Mouse (Mus musculus) liver, adult (tissue): ENCODE measurements around the gene Hhatl.

Experiments used
- GATA4 ChIP-seq: IDR thresholded peaks from 2 replicates; pipeline ENCODE4 v1.6.1; 2014; ENCODE audit warnings: mild to moderate bottlenecking, low read length; ENCODE audit not compliant: insufficient replicate concordance

Gene Hhatl

DNA sequence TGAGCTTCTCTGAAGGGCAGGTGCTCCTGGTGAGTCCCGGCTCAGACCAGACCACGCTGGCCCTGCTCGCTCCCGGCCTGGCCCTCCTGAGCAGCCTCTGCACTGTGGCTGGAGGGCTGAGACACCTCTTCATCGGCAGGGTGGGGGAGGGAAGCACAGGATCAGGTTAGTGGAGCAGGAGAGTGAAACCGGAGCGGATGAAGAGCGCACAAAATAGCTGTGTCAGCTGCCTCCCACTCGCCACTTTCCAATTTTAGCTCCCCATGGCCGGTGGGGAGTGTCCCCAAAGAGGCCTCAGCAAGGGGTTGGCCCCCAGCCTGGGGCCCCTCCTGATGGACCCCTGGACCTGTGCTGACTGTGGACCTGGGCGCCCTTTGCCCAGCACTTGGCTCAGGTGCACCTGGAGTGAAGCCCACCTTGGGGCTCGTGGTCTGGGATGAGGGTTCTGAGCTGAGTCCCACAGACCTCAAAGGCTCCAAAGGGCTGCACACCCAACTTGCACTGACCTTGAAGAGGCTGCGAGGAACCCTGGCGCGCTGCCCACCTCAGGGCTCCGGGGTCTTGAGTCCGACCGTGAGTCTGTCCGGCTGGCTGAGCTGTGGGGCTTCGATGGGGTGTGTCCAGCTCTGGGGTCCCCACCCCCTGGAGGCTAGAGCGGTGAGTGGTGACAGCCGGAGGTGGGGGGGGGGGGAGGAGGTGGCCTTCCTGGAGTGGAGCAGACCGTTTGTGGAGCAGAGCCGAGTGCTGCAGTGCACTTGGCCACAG is at the start of gene Hhatl:
Hhatl (minus strand) TSS at position 751 of the 765 bp plus-strand sequence.
- no peak for TF ChIP-seq GATA4

DNA sequence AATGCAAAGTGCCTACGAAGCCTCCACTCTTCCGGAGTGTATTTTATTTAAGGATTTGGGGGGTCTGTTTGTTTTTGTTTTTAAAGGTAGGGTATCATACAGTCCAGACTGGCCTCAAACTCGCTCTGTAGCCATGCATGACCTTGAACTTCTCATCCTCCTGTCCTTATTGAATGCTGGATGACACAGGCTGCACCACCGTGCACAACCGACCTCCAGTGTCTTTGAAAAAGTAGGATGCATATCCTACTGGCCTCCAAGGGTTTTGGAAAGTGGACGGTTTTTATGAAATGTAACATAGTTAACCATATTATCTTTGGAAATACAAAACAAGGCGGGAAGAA is 47.3 kb upstream of the Hhatl start:
- no peak for TF ChIP-seq GATA4

- no peak for TF ChIP-seq GATA4
These were observed 46.7 kb upstream of the Hhatl start, which contains the start of gene Ccdc13 for GRCm38 (mm10) chr9:121838829-121839621. Ccdc13 (minus strand) TSS chr9:121839461.

GRCm38 (mm10) chr9:121838008-121838407 is 45.7 kb upstream of the Hhatl start:
- no peak for TF ChIP-seq GATA4

DNA sequence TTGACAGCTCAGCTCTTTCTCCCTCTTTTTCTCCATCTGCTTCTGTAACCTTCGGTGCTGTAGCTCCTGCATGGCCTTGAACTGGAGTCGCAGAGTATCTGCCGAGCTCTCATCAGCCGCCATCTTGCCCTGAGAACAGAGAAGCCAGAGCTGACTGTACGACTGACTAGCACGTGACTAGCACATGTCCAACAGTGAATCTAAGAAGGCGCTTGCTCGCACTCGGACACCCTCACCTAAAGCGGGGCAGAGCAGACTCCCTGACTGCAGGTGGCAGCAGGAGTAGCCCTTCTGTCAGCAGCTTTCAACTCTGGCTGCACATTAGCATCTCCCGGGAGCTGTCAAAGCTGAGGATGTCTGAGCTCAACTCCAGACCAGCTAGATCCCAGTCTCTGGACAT is 41.5 kb upstream of the Hhatl start:
- TF ChIP-seq GATA4, result no peak

DNA sequence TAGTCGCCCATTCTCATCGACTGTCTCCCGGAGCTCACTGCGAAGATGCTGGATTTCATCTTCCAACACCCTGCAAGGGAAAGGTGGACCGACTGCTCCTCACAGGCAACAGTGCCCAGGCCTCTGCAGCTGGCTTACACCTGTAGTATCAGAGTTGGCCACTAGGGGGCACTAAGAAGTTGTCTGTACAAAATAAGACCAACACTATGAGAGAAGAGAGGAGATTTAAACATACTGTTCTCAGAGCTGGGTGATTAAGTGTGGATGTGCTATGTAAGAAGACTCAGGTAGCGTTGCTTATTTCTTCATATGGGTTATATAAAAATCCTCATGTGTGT is 38.6 kb upstream of the Hhatl start:
- TF ChIP-seq GATA4, result no peak

- TF ChIP-seq GATA4, result no peak
These were observed 38.1 kb upstream of the Hhatl start for GRCm38 (mm10) chr9:121830243-121830955.

DNA sequence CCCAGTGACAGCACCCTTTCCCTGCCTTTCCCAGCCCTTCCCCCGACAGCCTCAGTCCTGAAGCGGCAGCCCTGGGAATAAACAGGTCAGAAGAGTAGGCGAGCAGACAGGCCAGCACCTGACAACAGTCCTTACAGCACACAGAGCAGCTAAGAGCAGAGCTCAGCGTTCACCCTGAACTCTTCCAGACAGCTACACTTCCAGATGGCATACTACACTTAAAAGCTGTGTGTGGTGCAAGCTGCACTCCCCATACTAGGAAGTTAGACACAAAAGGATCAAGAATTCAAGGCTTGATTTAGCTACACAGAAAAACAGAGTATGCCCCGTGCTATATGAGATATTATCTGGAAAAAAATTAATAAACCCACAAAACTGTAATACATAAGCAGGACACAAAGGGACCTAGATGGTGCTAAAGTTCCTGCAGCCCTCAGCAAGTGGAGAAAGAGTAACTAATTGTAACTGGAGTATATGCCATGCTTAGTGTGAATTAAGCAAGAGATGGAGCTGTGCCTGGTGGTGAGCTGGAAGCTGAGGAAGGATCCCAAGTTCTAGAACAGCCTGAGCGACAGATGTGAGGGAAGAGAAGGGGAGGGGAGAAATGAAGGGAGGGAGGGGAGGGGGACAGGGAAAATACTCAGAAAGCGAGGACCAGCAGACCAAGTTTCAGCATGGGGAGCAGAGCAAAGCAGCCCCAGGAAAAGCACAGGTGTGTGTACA is 37.1 kb upstream of the Hhatl start:
- TF ChIP-seq GATA4, result no peak

GRCm38 (mm10) chr9:121828314-121828713 is 36.0 kb upstream of the Hhatl start:
- TF ChIP-seq GATA4, result no peak

DNA sequence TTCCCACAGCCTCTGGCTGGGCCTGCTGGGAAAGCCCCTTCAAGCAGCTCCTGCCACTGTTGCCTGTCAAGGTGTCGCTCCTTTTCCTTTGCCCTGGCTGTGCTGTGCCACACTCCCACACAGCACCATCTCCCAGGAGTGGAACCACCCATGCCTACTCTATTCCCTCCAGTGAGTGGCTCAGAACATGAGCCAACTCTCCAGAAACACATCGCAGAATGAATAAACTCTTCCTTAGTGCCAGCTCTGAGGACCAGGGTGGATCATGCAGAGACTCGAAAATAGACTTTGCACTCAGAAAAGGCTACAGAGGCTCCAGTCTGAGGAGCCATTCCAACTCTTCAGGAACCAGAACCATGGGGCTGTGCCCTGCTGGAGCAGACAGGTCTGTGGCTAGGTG is 34.0 kb upstream of the Hhatl start:
- TF ChIP-seq GATA4, result no peak

DNA sequence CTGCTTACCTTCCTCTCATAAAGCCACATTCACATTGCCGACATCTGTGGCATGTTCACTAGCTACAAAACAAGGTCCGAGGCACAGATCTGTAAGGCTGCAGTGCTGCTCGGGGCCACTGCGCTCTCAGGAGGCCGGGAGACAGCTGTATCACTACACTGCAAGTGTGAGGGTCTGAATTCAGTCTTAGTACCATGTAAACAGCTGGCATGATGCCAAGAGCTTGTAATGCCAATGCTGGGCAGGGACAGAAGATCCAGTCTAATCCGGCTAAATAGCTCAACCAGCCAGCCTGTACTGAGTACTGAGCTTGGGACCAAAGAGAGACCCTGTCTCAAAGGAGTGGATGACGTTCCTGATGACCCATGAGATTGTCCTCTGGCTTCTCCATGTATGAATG is 31.7 kb upstream of the Hhatl start:
- TF ChIP-seq GATA4, result no peak

DNA sequence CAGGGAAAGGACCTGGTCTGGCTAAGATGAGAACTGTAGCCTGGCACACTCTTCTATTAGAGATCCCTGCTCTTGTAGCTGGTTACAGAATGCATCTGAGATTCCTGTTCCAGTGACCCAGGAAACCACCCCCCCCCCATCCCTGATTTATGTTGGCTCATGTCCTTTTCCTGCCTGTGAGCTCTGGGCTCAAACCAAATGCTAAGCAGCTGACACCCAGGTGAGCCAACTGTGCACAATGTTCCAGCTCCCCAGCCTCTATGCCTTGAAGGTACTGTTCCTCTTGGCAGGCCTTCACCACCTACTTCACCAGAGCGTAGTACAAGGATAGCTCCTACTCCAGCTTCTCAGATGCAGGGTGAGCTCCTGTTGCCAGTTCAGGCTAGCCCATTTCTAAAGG is 30.7 kb upstream of the Hhatl start:
- TF ChIP-seq GATA4, result no peak

DNA sequence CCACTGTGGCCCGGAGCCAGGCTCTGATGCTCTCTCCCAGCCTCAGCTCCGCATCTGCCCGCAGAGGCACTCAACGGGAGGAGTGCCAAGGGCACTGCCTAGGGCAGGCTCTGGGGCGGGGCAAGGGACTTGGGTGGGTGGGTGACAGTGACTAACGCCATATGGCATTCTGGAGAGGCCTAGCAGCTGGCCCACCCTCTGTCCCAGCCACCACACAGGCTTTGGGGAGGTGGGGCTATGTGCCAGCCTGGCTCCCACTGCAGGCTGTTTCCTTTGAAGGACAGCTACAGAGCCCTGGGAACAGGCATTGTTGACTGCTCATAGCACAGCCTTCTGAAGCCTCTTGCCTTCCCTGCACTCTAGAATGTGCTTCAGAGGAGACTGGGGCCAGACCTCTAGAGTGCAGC is 30.3 kb upstream of the Hhatl start:
- no peak for TF ChIP-seq GATA4

- TF ChIP-seq GATA4, result no peak
These were observed 28.5 kb upstream of the Hhatl start for GRCm38 (mm10) chr9:121820765-121821164.

DNA sequence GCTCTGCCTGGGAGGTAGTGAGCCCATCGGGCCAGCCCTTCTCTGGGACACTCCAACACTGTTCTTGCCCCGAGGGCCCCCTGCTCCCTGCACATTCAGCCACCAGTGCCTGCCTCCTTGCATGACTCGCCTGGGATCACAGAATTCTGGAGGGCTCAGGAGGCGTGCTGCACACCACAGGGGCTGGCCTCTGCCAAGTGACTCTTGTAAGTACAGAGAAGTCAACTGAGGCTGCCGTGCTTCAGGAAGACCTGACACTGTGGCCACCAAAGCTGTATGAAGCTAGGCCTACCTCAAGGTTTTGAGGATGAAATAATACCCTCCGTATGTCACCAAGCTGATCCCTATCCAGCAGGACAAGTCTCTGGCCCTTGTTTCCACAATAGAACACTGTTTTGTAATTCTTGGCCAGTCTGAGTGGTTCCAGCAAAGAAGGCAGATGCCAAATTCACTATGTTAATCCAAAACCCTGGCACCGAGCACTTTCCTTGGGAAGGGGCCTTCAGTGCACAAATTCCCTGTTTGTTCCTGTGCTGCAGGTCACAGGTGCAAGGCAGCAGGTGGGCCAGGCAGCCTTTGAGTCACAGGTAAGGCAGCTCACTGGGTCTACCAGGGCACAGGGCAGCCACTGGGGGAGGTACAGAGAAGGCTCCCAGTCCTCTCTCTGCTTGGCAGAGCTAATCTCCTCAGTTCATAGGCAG is 27.6 kb upstream of the Hhatl start:
- TF ChIP-seq GATA4, result no peak
